Mouse (Mus musculus) T-cell, adult 2 months (primary cell): ENCODE measurements at regions not wholly inside any gene's neighbourhood (a gene's known extent, or its start where the extent isn't known, plus 50 kb on each side); places are given as distances from the start of the nearest gene placed in this dataset.
A peak's percentile ranks its signal among the peaks of the same experiment; 100 is the strongest.

Experiments used
- DNase-seq: peaks from one replicate; pipeline ENCODE4 v3.0.0; 2022; ENCODE audit warnings: low spot score

GRCm38 (mm10) chr17:87531411-87532157 is 84.8 kb upstream of the Calm2 start:
- no peak for DNase-seq

GRCm38 (mm10) chr17:87532158-87532545 is 85.4 kb upstream of the Calm2 start:
- DNase-seq: no peak

GRCm38 (mm10) chr17:87532762-87533161 is 86.0 kb upstream of the Calm2 start:
- DNase-seq: no peak

GRCm38 (mm10) chr17:87549568-87549967 is 86.2 kb upstream of the Epcam start:
- DNase-seq: no peak

GRCm38 (mm10) chr17:87550518-87551164 is 85.1 kb upstream of the Epcam start:
- DNase-seq: no peak

- DNase-seq: no peak
Measured at GRCm38 (mm10) chr17:87554561-87554960, 81.2 kb upstream of the Epcam start.

- no peak for DNase-seq
Measured at GRCm38 (mm10) chr17:87558419-87558818, 77.4 kb upstream of the Epcam start.

GRCm38 (mm10) chr17:87559641-87560040 is 76.1 kb upstream of the Epcam start:
- DNase-seq: no peak

GRCm38 (mm10) chr17:87560923-87561322 is 74.9 kb upstream of the Epcam start:
- no peak for DNase-seq

- DNase-seq: no peak
Measured at GRCm38 (mm10) chr17:87563375-87563774, 72.4 kb upstream of the Epcam start.

- DNase-seq: no peak
Measured at GRCm38 (mm10) chr17:87565631-87566030, 70.1 kb upstream of the Epcam start.

GRCm38 (mm10) chr17:87566296-87566695 is 69.5 kb upstream of the Epcam start:
- no peak for DNase-seq

GRCm38 (mm10) chr17:87566996-87567395 is 68.8 kb upstream of the Epcam start:
- no peak for DNase-seq

- DNase-seq: no peak
Measured at GRCm38 (mm10) chr17:87567475-87567874, 68.3 kb upstream of the Epcam start.

- no peak for DNase-seq
Measured at GRCm38 (mm10) chr17:87569981-87570380, 65.8 kb upstream of the Epcam start.

- DNase-seq: no peak
Measured at GRCm38 (mm10) chr17:87570676-87571344, 65.0 kb upstream of the Epcam start.

GRCm38 (mm10) chr17:87571345-87571932 is 64.3 kb upstream of the Epcam start:
- DNase-seq: peak; percentile 83

GRCm38 (mm10) chr17:87583575-87583974 is 52.2 kb upstream of the Epcam start:
- no peak for DNase-seq

GRCm38 (mm10) chr17:87585355-87585754 is 50.4 kb upstream of the Epcam start:
- no peak for DNase-seq
